Mouse (Mus musculus) layer of hippocampus, postnatal 14 days (tissue): ENCODE measurements around the gene Nbeal2. TPM values are rescaled to one million over a fixed set of nuclear protein-coding genes. Genes with fewer than 3 reads are reported as not detected.

Source experiments
- DNase-seq, 2 experiments: peaks; one replicate each; pipeline ENCODE4 v3.0.0; 2021 to 2022; ENCODE audit warnings: low spot score in 2 of 2, mixed read lengths in 1 of 2
- microRNA-seq, 2 experiments: library from miRNA; unstranded; fragments of <30 nt; microRNA quantifications; one replicate each; pipeline ENCODE4 v1.2.0; 2021
- total RNA-seq, 2 experiments: library from RNA; stranded (reverse); gene quantifications; 2 replicates each; pipeline ENCODE4 v1.2.3; 2021

Nbeal2 gene
- total RNA-seq, 2 experiments from 2014 or later = 7.8 to 9.4 TPM

- DNase-seq = no peak
Observed at GRCm38 (mm10) chr9:110617081-110617480, 36.9 kb downstream of the Nbeal2 start.

DNA sequence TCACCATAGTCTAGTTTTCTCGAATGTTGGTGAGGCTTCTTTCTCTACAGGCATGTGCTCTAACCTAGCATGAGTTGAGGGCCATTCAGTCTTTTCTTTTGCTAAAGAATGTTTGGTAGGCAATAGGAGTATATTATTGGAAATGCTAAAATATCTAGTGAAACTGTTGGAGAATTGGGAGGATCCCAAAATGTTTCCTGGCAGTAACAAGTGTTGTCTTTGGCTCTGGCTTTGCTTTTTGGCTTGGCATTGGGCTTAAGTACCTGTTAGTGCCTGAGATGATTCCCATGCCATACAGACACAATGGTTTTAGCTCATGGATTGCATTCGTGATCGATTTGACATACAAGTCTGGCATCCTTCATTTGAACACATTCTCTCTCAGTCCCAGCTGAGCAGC lies 42.5 kb downstream of the Nbeal2 start:
- no peak for DNase-seq

DNA sequence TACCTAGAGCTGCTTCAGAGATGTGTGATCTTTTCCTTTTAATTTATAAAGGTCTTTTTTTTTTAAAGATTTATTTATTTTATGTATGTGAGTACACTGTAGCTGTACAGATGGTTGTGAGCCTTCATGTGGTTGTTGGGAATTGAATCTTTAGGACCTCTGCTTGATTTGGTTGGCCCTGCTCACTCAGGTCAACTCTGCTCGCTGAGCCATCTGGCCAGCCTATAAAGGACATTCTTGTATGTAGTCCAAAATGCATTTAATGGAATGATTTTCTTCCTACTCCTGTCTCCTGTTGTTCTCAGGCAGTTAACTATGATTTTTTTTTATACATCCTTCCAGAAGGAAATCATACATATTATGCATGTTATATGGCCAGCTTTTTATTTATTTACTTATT lies 70.4 kb downstream of the Nbeal2 start:
- no peak for DNase-seq

DNA sequence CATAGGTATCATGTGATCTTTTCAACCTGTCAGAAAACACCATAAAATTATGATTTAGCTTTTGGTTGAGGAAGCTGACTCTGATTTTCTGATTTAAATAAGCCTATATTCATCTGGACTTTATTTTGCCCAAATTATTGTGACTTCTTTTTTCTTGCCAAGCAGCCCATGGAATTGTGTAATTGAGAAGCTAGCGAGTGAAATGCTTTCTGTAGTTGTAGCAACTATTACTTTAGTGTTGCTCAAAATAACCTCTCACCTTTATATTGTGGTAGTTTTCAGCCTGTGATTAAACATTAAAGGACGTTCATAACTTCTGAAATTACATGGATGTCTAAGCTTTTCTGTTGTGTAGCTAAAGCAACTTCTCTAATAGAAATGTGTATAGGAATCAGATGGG lies 71.8 kb downstream of the Nbeal2 start:
- DNase-seq = no peak

Small RNAs within 50 kb of the gene (microRNA-seq; reads per million reads assigned to microRNA genes)
- 0 to 0.90 reads per million in 2 experiments for gene Mir8107

Other genes starting within 250 kb of the Nbeal2 start
- gene Ptpn23, start 245.9 kb downstream of the Nbeal2 start, total RNA-seq = 10 to 100 TPM; 47.8 to 49.2 TPM
- gene Ngp, start 234.4 kb downstream of the Nbeal2 start, total RNA-seq = not detected
- 10 to 100 TPM; 23.3 to 24.8 TPM for gene Klhl18, start 177.5 kb downstream of the Nbeal2 start, total RNA-seq
- 1 to 10 TPM; 3.8 to 5.1 TPM for gene Kif9, start 177.2 kb downstream of the Nbeal2 start, total RNA-seq
- gene Setd2, start 121.6 kb downstream of the Nbeal2 start, total RNA-seq = 10 to 100 TPM; 68.1 to 68.3 TPM
- gene Nradd, start 29.7 kb downstream of the Nbeal2 start, total RNA-seq = 1 to 10 TPM; 2.1 to 2.6 TPM
- gene Ccdc12, start 2.3 kb upstream of the Nbeal2 start, total RNA-seq = 10 to 100 TPM; 40.1 to 47.1 TPM
- gene Myl3, start 87.7 kb upstream of the Nbeal2 start, total RNA-seq = not detected
- gene Pth1r, start 93.0 kb upstream of the Nbeal2 start, total RNA-seq = 1 to 10 TPM; 5.6 to 6.5 TPM
- gene Prss42, start 144.0 kb upstream of the Nbeal2 start, total RNA-seq = not detected
- gene Prss44, start 159.8 kb upstream of the Nbeal2 start, total RNA-seq = not detected
- gene Prss43, start 172.5 kb upstream of the Nbeal2 start, total RNA-seq = under 1 TPM; 0.21 to 0.55 TPM
- under 1 TPM; 0.31 to 0.65 TPM for gene Prss45, start 180.4 kb upstream of the Nbeal2 start, total RNA-seq
- gene Prss46, start 190.3 kb upstream of the Nbeal2 start, total RNA-seq = under 1 TPM in 1 of 2 experiments, not detected in 1; 0.31 TPM
- under 1 TPM in 1 of 2 experiments, not detected in 1; 0.36 TPM for gene Prss50, start 203.8 kb upstream of the Nbeal2 start, total RNA-seq
- 10 to 100 TPM; 11.6 to 13.1 TPM for gene Als2cl, start 225.7 kb upstream of the Nbeal2 start, total RNA-seq
- gene Tmie, start 226.0 kb upstream of the Nbeal2 start, total RNA-seq = 1 to 10 TPM; 1.8 to 2.0 TPM